Mouse (Mus musculus) liver, embryonic 12.5 days (tissue): ENCODE data around the gene Fam8a1. TPM values are rescaled to one million over a fixed set of nuclear protein-coding genes. Genes with fewer than 3 reads are reported as not detected.

Source experiments
- ATAC-seq: fragments of 200-750 bp; cut with Nextera tagmentation; 2 replicates; pipeline ENCODE4 v1.8.0; 2017; ENCODE audit warnings: moderate number of reproducible peaks, mild to moderate bottlenecking, moderate library complexity
- H3K27ac ChIP-seq: fragments of 300-500 bp; sonication (generic); 2 replicates; pipeline ENCODE4 v1.5.1; 2016; ENCODE audit warnings: mild to moderate bottlenecking
- H3K27me3 ChIP-seq: fragments of 300-500 bp; sonication (generic); replicated peaks from 2 replicates; pipeline ENCODE4 v1.6.1; 2016; ENCODE audit warnings: mild to moderate bottlenecking, moderate library complexity
- H3K36me3 ChIP-seq: fragments of 300-500 bp; sonication (generic); 2 replicates; pipeline ENCODE4 v1.6.1; 2016; ENCODE audit warnings: mild to moderate bottlenecking, moderate library complexity
- H3K4me1 ChIP-seq: fragments of 300-500 bp; sonication (generic); 2 replicates; pipeline ENCODE4 v1.6.1; 2016
- H3K4me2 ChIP-seq: fragments of 300-500 bp; sonication (generic); 2 replicates; pipeline ENCODE4 v1.6.1; 2016; ENCODE audit warnings: mild to moderate bottlenecking, moderate library complexity
- H3K4me3 ChIP-seq: fragments of 300-500 bp; sonication (generic); 2 replicates; pipeline ENCODE4 v1.5.1; 2016; ENCODE audit warnings: mild to moderate bottlenecking, moderate library complexity
- H3K9ac ChIP-seq: fragments of 300-500 bp; sonication (generic); 2 replicates; pipeline ENCODE4 v1.6.1; 2016; ENCODE audit warnings: mild to moderate bottlenecking, moderate library complexity
- H3K9me3 ChIP-seq: fragments of 300-500 bp; sonication (generic); replicated peaks from 2 replicates; pipeline ENCODE4 v1.6.1; 2016; ENCODE audit warnings: mild to moderate bottlenecking, moderate library complexity
- WGBS: fragments of 180-500 bp; shearing (Covaris S2); methylation state at CpG from one replicate; pipeline ENCODE4 v1.1.7; 2016; ENCODE audit not compliant: insufficient replicate concordance; 5-methylcytosine and 5-hydroxymethylcytosine counted together
- polyA plus RNA-seq: library from polyadenylated mRNA; unstranded; fragments of >200 nt; fragmentation: Nextera tagmentation; extraction: Ambion mirVana; gene quantifications from 2 replicates; pipeline ENCODE4 v1.2.1, GENCODE M21; 2016

The Fam8a1 gene
- polyA plus RNA-seq, 1 experiment from 2014 or later = 7.0 TPM

GRCm38 (mm10) chr13:46644175-46644574 lies 25.1 kb upstream of the Fam8a1 start:
- Histone ChIP-seq H3K4me1 (no peaks in the 10 kb centered on the region), H3K4me3 (no peak overlapping the region), H3K9ac (no peak overlapping the region), H3K27me3 (no peaks in the 10 kb centered on the region), H3K4me2 (no peak overlapping the region), H3K36me3 (no peaks in the 10 kb centered on the region), H3K27ac (no peak overlapping the region), H3K9me3 (peaks cover 2% of the 10 kb centered on the region; the same call in 1 of the 2 replicates)
- ATAC-seq = no peak
- 73% methylated on average over 6 of the region's 6 CpGs for WGBS

- no peak overlapping the region for H3K4me3 ChIP-seq
- no peak overlapping the region for H3K9ac ChIP-seq
- no peak overlapping the region for H3K27ac ChIP-seq
- H3K4me2 ChIP-seq = no peak overlapping the region
- no peaks in the 10 kb centered on the region for H3K27me3 ChIP-seq
- H3K4me1 ChIP-seq = no peaks in the 10 kb centered on the region
- ATAC-seq = no peak
- no peaks in the 10 kb centered on the region for H3K36me3 ChIP-seq
- WGBS = 75% methylated on average over 6 of the region's 6 CpGs
- peaks cover 2% of the 10 kb centered on the region; the same call in 1 of the 2 replicates for H3K9me3 ChIP-seq
Measured at GRCm38 (mm10) chr13:46645476-46645875, 23.8 kb upstream of the Fam8a1 start.

GRCm38 (mm10) chr13:46651853-46652252 lies 17.5 kb upstream of the Fam8a1 start:
- H3K4me2 ChIP-seq = no peak overlapping the region

GRCm38 (mm10) chr13:46652671-46653070 lies 16.7 kb upstream of the Fam8a1 start:
- no peak overlapping the region for H3K27ac ChIP-seq
- 75% methylated on average over 7 of the region's 7 CpGs for WGBS

More at GRCm38 (mm10) chr13:46651853-46652252, 17.5 kb upstream of the Fam8a1 start:
- Histone ChIP-seq H3K4me1 (no peaks in the 10 kb centered on the region), H3K9ac (no peak overlapping the region), H3K9me3 (no peaks in the 10 kb centered on the region), H3K4me3 (no peak overlapping the region), H3K36me3 (no peaks in the 10 kb centered on the region), H3K27me3 (no peaks in the 10 kb centered on the region), H3K27ac (no peak overlapping the region)
- ATAC-seq = no peak
- WGBS = 68% methylated on average over 7 of the region's 7 CpGs

GRCm38 (mm10) chr13:46653671-46654070 lies 15.7 kb upstream of the Fam8a1 start:
- Histone ChIP-seq H3K27me3 (no peaks in the 10 kb centered on the region), H3K4me3 (no peak overlapping the region), H3K36me3 (no peaks in the 10 kb centered on the region), H3K4me1 (no peaks in the 10 kb centered on the region), H3K27ac (no peak overlapping the region), H3K9me3 (no peaks in the 10 kb centered on the region), H3K9ac (no peak overlapping the region), H3K4me2 (no peak overlapping the region)
- ATAC-seq = no peak
- WGBS = 57% methylated on average over 4 of the region's 4 CpGs

More at GRCm38 (mm10) chr13:46652671-46653070, 16.7 kb upstream of the Fam8a1 start:
- H3K4me3 ChIP-seq = no peak overlapping the region
- no peaks in the 10 kb centered on the region for H3K9me3 ChIP-seq
- no peaks in the 10 kb centered on the region for H3K4me1 ChIP-seq
- ATAC-seq = no peak
- no peak overlapping the region for H3K9ac ChIP-seq
- no peak overlapping the region for H3K4me2 ChIP-seq
- no peaks in the 10 kb centered on the region for H3K36me3 ChIP-seq
- no peaks in the 10 kb centered on the region for H3K27me3 ChIP-seq

GRCm38 (mm10) chr13:46654566-46654965 lies 14.8 kb upstream of the Fam8a1 start:
- H3K27me3 ChIP-seq = no peaks in the 10 kb centered on the region
- no peak overlapping the region for H3K4me3 ChIP-seq
- H3K9ac ChIP-seq = no peak overlapping the region
- H3K4me2 ChIP-seq = no peak overlapping the region
- 71% methylated on average over 5 of the region's 5 CpGs for WGBS
- no peak for ATAC-seq
- H3K4me1 ChIP-seq = no peaks in the 10 kb centered on the region
- no peaks in the 10 kb centered on the region for H3K9me3 ChIP-seq
- no peaks in the 10 kb centered on the region for H3K36me3 ChIP-seq
- H3K27ac ChIP-seq = no peak overlapping the region

GRCm38 (mm10) chr13:46659211-46659610 lies 10.1 kb upstream of the Fam8a1 start:
- no peak overlapping the region for H3K27ac ChIP-seq
- no peak overlapping the region for H3K4me2 ChIP-seq
- H3K36me3 ChIP-seq = no peaks in the 10 kb centered on the region
- H3K27me3 ChIP-seq = no peaks in the 10 kb centered on the region
- WGBS = 79% methylated on average over 5 of the region's 5 CpGs
- no peak for ATAC-seq
- H3K4me1 ChIP-seq = no peaks in the 10 kb centered on the region
- no peaks in the 10 kb centered on the region for H3K9me3 ChIP-seq
- no peak overlapping the region for H3K4me3 ChIP-seq
- H3K9ac ChIP-seq = no peak overlapping the region

- no peak for ATAC-seq
- Histone ChIP-seq H3K4me1 (peaks cover 2% of the 10 kb centered on the region; the same call in 1 of the 2 replicates), H3K9ac (no peak overlapping the region), H3K27me3 (peaks cover 15% of the 10 kb centered on the region; the same call in 1 of the 2 replicates), H3K4me2 (no peak overlapping the region), H3K4me3 (no peak overlapping the region), H3K9me3 (no peaks in the 10 kb centered on the region), H3K27ac (no peak overlapping the region), H3K36me3 (no peaks in the 10 kb centered on the region)
- WGBS = 33% methylated on average over 4 of the region's 4 CpGs
Measured at GRCm38 (mm10) chr13:46663461-46663964, 5.8 kb upstream of the Fam8a1 start.

- H3K36me3 ChIP-seq = peaks cover 37% of the 10 kb centered on the region
- H3K27ac ChIP-seq = peak overlapping the region; percentile 91
- peak overlapping the region; percentile 98 for H3K4me3 ChIP-seq
- H3K9ac ChIP-seq = peak overlapping the region; percentile 99
- ATAC-seq = peak; percentile 64
- under 1% methylated on average over 36 of the region's 96 CpGs for WGBS
- peaks cover 14% of the 10 kb centered on the region; the same call in 1 of the 2 replicates for H3K27me3 ChIP-seq
- no peaks in the 10 kb centered on the region for H3K9me3 ChIP-seq
- H3K4me2 ChIP-seq = peak overlapping the region; percentile 96
- H3K4me1 ChIP-seq = peaks cover 24% of the 10 kb centered on the region
Measured at GRCm38 (mm10) chr13:46669620-46670271, 424 bp downstream of the Fam8a1 start.

- peak; percentile 38 for ATAC-seq
- Histone ChIP-seq H3K9me3 (no peaks in the 10 kb centered on the region), H3K4me3 (peak overlapping the region; percentile 98), H3K27me3 (0 out of 2 replicates have a peak, but pooled peaks cover 7% of the 10 kb centered on the region), H3K4me2 (peak overlapping the region; percentile 96), H3K27ac (peak overlapping the region; percentile 91), H3K4me1 (peaks cover 24% of the 10 kb centered on the region), H3K36me3 (peaks cover 44% of the 10 kb centered on the region), H3K9ac (peak overlapping the region; percentile 99)
- 26% methylated on average over 9 of the region's 9 CpGs for WGBS
Measured at GRCm38 (mm10) chr13:46670514-46670913, 1.2 kb downstream of the Fam8a1 start.

- Histone ChIP-seq H3K27ac (no peak overlapping the region), H3K27me3 (no peaks in the 10 kb centered on the region), H3K9me3 (no peaks in the 10 kb centered on the region), H3K9ac (no peak overlapping the region), H3K4me3 (no peak overlapping the region), H3K4me2 (no peak overlapping the region), H3K4me1 (peaks cover 18% of the 10 kb centered on the region), H3K36me3 (peaks cover 72% of the 10 kb centered on the region)
- no peak for ATAC-seq
- WGBS = 79% methylated on average over 2 of the region's 2 CpGs
Measured at GRCm38 (mm10) chr13:46674601-46675000, 5.3 kb downstream of the Fam8a1 start.

- H3K27ac ChIP-seq = no peak overlapping the region
- H3K4me2 ChIP-seq = no peak overlapping the region
- H3K27me3 ChIP-seq = no peaks in the 10 kb centered on the region
- no peaks in the 10 kb centered on the region for H3K9me3 ChIP-seq
- peaks cover 80% of the 10 kb centered on the region for H3K36me3 ChIP-seq
- no peak for ATAC-seq
- 71% methylated on average over 4 of the region's 4 CpGs for WGBS
- H3K9ac ChIP-seq = no peak overlapping the region
- H3K4me1 ChIP-seq = no peaks in the 10 kb centered on the region
- H3K4me3 ChIP-seq = no peak overlapping the region
Measured at GRCm38 (mm10) chr13:46677721-46678120, 8.4 kb downstream of the Fam8a1 start.
